Mouse (Mus musculus) hindbrain, embryonic 11.5 days (tissue): ENCODE data around the gene Dse. TPM values are rescaled to one million over a fixed set of nuclear protein-coding genes. Genes with fewer than 3 reads are reported as not detected.

Experiments used
- ATAC-seq: fragments of 200-750 bp; cut with Nextera tagmentation; 2 replicates; pipeline ENCODE4 v1.8.0; 2017; ENCODE audit warnings: mild to moderate bottlenecking, moderate TSS enrichment, moderate library complexity; ENCODE audit not compliant: low FRiP score
- DNase-seq: peaks from one replicate; pipeline ENCODE4 v3.0.0-alpha.2; 2015; ENCODE audit warnings: low spot score
- H3K27ac ChIP-seq: fragments of 300-500 bp; sonication (generic); 2 replicates; pipeline ENCODE4 v1.5.1; 2014; ENCODE audit warnings: mild to moderate bottlenecking, low read depth, low read length
- H3K27me3 ChIP-seq: fragments of 300-500 bp; sonication (generic); 2 replicates; pipeline ENCODE4 v1.6.1; 2014; ENCODE audit warnings: mild to moderate bottlenecking, low read length, moderate library complexity, mixed read lengths; ENCODE audit not compliant: control insufficient read depth, insufficient read depth
- H3K36me3 ChIP-seq: fragments of 300-500 bp; sonication (generic); 2 replicates; pipeline ENCODE4 v1.6.1; 2014; ENCODE audit warnings: mild to moderate bottlenecking, low read length, moderate library complexity, mixed read lengths; ENCODE audit not compliant: control insufficient read depth, insufficient read depth
- H3K4me1 ChIP-seq: fragments of 300-500 bp; sonication (generic); replicated peaks from 2 replicates; pipeline ENCODE4 v1.6.1; 2014; ENCODE audit warnings: low read length, mixed read lengths; ENCODE audit not compliant: control insufficient read depth, insufficient read depth
- H3K4me2 ChIP-seq: fragments of 300-500 bp; sonication (generic); replicated peaks from 2 replicates; pipeline ENCODE4 v1.6.1; 2014; ENCODE audit warnings: mild to moderate bottlenecking, low read depth, low read length
- H3K4me3 ChIP-seq: fragments of 300-500 bp; sonication (generic); 2 replicates; pipeline ENCODE4 v1.5.1; 2014; ENCODE audit warnings: low read depth, low read length
- H3K9ac ChIP-seq: fragments of 300-500 bp; sonication (generic); 2 replicates; pipeline ENCODE4 v1.6.1; 2014; ENCODE audit warnings: low read depth, low read length
- H3K9me3 ChIP-seq: fragments of 300-500 bp; sonication (generic); 2 replicates; pipeline ENCODE4 v1.6.1; 2016; ENCODE audit warnings: low read length; ENCODE audit not compliant: control insufficient read depth
- WGBS: fragments of 180-500 bp; shearing (Covaris S2); extraction: QIAGEN DNeasy Blood & Tissue Kit; methylation state at CpG from one replicate; pipeline ENCODE4 v1.1.7; 2014; 5-methylcytosine and 5-hydroxymethylcytosine counted together
- polyA plus RNA-seq: library from polyadenylated mRNA; unstranded; fragments of >200 nt; fragmentation: Nextera tagmentation; extraction: Ambion mirVana; gene quantifications from 2 replicates; pipeline ENCODE4 v1.2.1, GENCODE M21; 2014

The Dse gene
- polyA plus RNA-seq, 1 experiment from 2014 or later, result 22.2 TPM

- Histone ChIP-seq H3K4me2 (peak overlapping the region; percentile 80), H3K27ac (peak overlapping the region; percentile 73; the same call in 1 of the 2 replicates), H3K4me3 (peak overlapping the region; percentile 70), H3K9ac (no peak overlapping the region; the same call in 1 of the 2 replicates), H3K4me1 (no peaks in the 10 kb centered on the region), H3K27me3 (no peaks in the 10 kb centered on the region), H3K9me3 (no peaks in the 10 kb centered on the region), H3K36me3 (no peaks in the 10 kb centered on the region)
- ATAC-seq (no peak), DNase-seq (no peak)
- 3% methylated on average over 13 of the region's 13 CpGs for WGBS
Observed at GRCm38 (mm10) chr10:34208031-34208430, 516 bp upstream of the Dse start.

DNA sequence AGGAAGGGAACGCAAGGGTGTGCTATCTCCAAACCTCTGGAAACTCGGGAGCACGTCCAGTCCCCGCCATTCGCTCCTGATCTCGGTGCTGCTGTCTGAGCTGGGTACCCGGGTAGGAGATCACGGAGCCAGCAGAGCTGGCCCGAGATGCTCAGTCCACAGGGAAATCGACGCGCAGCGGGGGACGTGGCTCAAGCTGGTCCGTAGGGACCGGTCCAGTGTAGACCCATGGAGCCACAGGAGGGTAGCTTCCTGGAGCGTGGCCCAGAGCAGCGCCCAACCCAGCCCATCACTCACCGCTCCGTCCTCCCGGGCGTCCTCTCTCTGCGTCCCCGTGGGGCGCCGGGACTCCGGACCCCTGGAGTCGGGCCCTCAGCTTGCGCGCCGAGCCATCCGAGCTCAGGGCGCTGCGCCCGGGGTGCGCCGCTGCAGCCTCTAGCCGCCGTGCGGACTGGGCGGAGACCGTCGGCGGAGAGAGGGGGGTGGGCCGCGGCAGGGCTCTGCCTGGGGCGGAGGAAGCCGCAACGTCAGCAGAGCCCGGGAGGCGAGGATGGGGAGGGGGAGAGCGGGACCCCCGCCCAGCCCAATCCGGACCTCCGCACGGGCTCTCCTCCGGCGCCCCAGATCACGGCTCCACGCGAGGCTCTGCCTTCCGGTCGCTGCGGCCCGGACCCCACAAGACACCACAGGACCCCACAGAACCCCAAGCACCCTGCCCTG lies 572 bp downstream of the Dse start:
- Histone ChIP-seq H3K4me2 (peak overlapping the region; percentile 80), H3K27me3 (no peaks in the 10 kb centered on the region), H3K9ac (peak overlapping the region; percentile 89), H3K4me3 (peak overlapping the region; percentile 70), H3K27ac (peak overlapping the region; percentile 73), H3K36me3 (no peaks in the 10 kb centered on the region), H3K9me3 (no peaks in the 10 kb centered on the region), H3K4me1 (no peaks in the 10 kb centered on the region)
- peak; percentile 97 for ATAC-seq
- DNase-seq, result peak; percentile 82
- under 1% methylated on average over 48 of the region's 65 CpGs for WGBS

GRCm38 (mm10) chr10:34206436-34206782 lies 1.1 kb downstream of the Dse start:
- H3K9me3 ChIP-seq, result no peaks in the 10 kb centered on the region
- peak overlapping the region; percentile 70 for H3K4me3 ChIP-seq
- H3K27me3 ChIP-seq, result no peaks in the 10 kb centered on the region
- no peak overlapping the region for H3K27ac ChIP-seq
- no peak for ATAC-seq
- H3K36me3 ChIP-seq, result no peaks in the 10 kb centered on the region
- WGBS, result 0% methylated on average over 15 of the region's 15 CpGs
- no peaks in the 10 kb centered on the region for H3K4me1 ChIP-seq
- H3K4me2 ChIP-seq, result peak overlapping the region; percentile 80
- H3K9ac ChIP-seq, result peak overlapping the region; percentile 89; the same call in 1 of the 2 replicates
- no peak for DNase-seq

GRCm38 (mm10) chr10:34205825-34206224 lies 1.7 kb downstream of the Dse start:
- H3K4me1 ChIP-seq, result no peaks in the 10 kb centered on the region
- no peaks in the 10 kb centered on the region for H3K27me3 ChIP-seq
- WGBS, result 94% methylated on average over 1 of the region's 1 CpGs
- no peak overlapping the region for H3K4me3 ChIP-seq
- ATAC-seq, result no peak
- H3K4me2 ChIP-seq, result no peak overlapping the region
- no peak overlapping the region for H3K9ac ChIP-seq
- no peak overlapping the region for H3K27ac ChIP-seq
- H3K36me3 ChIP-seq, result no peaks in the 10 kb centered on the region
- no peaks in the 10 kb centered on the region for H3K9me3 ChIP-seq
- DNase-seq, result no peak

- Histone ChIP-seq H3K36me3 (no peaks in the 10 kb centered on the region), H3K9me3 (no peaks in the 10 kb centered on the region), H3K4me1 (no peaks in the 10 kb centered on the region), H3K4me3 (no peak overlapping the region), H3K27ac (no peak overlapping the region), H3K9ac (no peak overlapping the region), H3K27me3 (no peaks in the 10 kb centered on the region), H3K4me2 (no peak overlapping the region)
- WGBS, result 100% methylated on average over 1 of the region's 1 CpGs
- ATAC-seq (no peak), DNase-seq (no peak)
Observed at GRCm38 (mm10) chr10:34200689-34201088, 6.8 kb downstream of the Dse start.

DNA sequence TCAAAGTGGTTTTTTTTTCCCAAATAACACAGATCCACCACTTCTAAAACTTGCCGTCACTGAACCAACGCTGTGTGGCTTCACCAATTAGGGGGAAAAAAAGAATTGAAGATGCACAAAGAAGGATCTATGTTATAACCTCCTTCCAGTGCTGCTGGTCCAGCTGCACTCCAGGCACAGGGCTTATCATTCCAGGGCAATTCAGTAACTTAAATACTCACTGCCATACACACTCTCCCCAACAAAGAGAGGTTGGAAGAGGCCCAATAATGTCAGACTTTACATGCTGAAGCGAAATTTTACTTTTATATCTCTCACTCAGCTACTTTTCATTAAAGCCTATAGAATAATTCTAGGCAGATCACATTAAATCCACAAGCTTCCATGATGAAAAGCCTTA lies 8.9 kb downstream of the Dse start:
- no peaks in the 10 kb centered on the region for H3K27me3 ChIP-seq
- H3K9ac ChIP-seq, result no peak overlapping the region
- H3K9me3 ChIP-seq, result no peaks in the 10 kb centered on the region
- no peak for DNase-seq
- no peaks in the 10 kb centered on the region for H3K4me1 ChIP-seq
- 91% methylated on average over 3 of the region's 3 CpGs for WGBS
- H3K4me3 ChIP-seq, result no peak overlapping the region
- ATAC-seq, result no peak
- H3K4me2 ChIP-seq, result no peak overlapping the region
- H3K36me3 ChIP-seq, result no peaks in the 10 kb centered on the region
- H3K27ac ChIP-seq, result no peak overlapping the region

GRCm38 (mm10) chr10:34198061-34198460 lies 9.5 kb downstream of the Dse start:
- Histone ChIP-seq H3K4me3 (no peak overlapping the region), H3K9me3 (no peaks in the 10 kb centered on the region), H3K27me3 (no peaks in the 10 kb centered on the region), H3K4me2 (no peak overlapping the region), H3K4me1 (no peaks in the 10 kb centered on the region), H3K27ac (no peak overlapping the region), H3K9ac (no peak overlapping the region), H3K36me3 (no peaks in the 10 kb centered on the region)
- ATAC-seq (no peak), DNase-seq (no peak)
- 65% methylated on average over 3 of the region's 3 CpGs for WGBS

DNA sequence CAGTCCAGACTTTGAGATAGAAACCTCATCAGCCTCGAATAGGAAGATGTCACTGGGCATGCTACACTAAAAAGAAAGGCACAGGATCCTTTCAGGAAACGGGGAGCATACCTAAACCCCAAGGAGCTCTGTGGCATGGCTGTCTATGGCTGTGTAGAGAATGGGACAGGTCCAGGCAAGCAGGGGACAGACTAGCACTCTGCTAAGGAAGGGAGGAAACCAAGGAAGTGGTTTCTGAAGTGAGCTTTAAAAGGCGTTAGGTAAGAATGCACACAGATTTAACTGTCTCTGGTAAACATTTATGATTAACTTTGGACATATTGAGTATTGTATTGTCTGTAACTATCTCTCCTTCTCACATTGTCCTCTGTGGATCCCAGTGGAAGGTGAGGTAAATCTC lies 10.2 kb downstream of the Dse start:
- H3K4me1 ChIP-seq, result no peaks in the 10 kb centered on the region
- ATAC-seq (no peak), DNase-seq (no peak)
- no peak overlapping the region for H3K9ac ChIP-seq
- H3K27ac ChIP-seq, result no peak overlapping the region
- H3K9me3 ChIP-seq, result no peaks in the 10 kb centered on the region
- no peak overlapping the region for H3K4me3 ChIP-seq
- H3K27me3 ChIP-seq, result no peaks in the 10 kb centered on the region
- WGBS, result 79% methylated on average over 3 of the region's 3 CpGs
- H3K4me2 ChIP-seq, result no peak overlapping the region
- no peaks in the 10 kb centered on the region for H3K36me3 ChIP-seq

GRCm38 (mm10) chr10:34194957-34195356 lies 12.6 kb downstream of the Dse start:
- Histone ChIP-seq H3K4me3 (no peak overlapping the region), H3K4me1 (no peaks in the 10 kb centered on the region), H3K27me3 (no peaks in the 10 kb centered on the region), H3K4me2 (no peak overlapping the region), H3K36me3 (no peaks in the 10 kb centered on the region), H3K9me3 (no peaks in the 10 kb centered on the region), H3K9ac (no peak overlapping the region), H3K27ac (no peak overlapping the region)
- WGBS, result 79% methylated on average over 2 of the region's 2 CpGs
- ATAC-seq (no peak), DNase-seq (no peak)
